Mouse (Mus musculus) thymus, postnatal 0 days (tissue): ENCODE results near the gene Vps8. TPM values are rescaled to one million over a fixed set of nuclear protein-coding genes. Genes with fewer than 3 reads are reported as not detected.
A peak's percentile ranks its signal among the peaks of the same experiment; 100 is the strongest.

Experiments used
- DNase-seq: peaks from one replicate; pipeline ENCODE4 v3.0.0-alpha.2; 2015; ENCODE audit warnings: low spot score
- polyA plus RNA-seq: library from polyadenylated mRNA; unstranded; fragments of >200 nt; fragmentation: Nextera tagmentation; extraction: Ambion mirVana; gene quantifications from 2 replicates; pipeline ENCODE4 v1.2.1, GENCODE M21; 2015

Vps8 gene
- polyA plus RNA-seq, 1 experiment from 2014 or later, result 8.1 TPM

GRCm38 (mm10) chr16:21477074-21477473 is 54.2 kb downstream of the Vps8 start:
- DNase-seq, result no peak

GRCm38 (mm10) chr16:21478376-21478775 is 55.5 kb downstream of the Vps8 start:
- DNase-seq, result no peak

DNA sequence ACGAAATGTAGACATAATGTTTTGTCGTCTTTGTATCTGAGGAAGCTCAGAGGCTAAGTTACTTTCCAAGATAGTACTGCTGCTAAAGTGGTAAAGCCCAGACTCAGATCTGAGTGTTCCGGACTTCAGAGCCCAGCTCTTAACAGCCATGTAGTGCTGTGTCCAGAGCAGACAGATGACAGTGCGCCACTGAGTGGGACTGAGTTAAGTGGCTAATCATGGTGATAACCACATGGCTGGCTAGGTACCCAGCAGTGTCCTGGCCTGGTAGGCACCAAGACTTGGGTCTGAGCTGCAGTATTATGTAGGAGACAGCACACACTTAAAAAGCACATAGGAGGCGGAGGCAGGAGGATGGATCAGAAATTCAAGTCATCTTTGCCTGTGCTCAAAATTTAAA is 60.9 kb downstream of the Vps8 start:
- DNase-seq, result no peak

DNA sequence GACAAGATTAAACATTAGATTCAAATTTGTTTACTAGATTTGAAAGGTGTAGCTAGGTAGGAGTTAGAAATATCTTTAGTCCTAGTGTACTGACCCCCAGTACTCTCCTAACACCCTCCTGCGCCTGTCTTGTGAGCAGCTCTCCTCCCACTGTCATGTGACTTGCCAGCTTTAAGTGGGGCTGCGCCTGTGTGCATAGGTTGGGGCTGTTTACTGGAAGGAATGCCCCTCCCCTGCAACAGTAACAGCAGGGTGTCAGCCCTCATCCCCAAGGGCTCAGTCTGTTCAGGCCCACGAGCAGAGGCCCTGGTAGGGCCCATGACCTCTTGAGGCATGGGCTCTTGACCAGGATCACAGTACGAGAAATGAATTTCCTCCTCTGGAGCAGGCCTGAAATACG is 62.8 kb downstream of the Vps8 start:
- DNase-seq, result no peak

DNA sequence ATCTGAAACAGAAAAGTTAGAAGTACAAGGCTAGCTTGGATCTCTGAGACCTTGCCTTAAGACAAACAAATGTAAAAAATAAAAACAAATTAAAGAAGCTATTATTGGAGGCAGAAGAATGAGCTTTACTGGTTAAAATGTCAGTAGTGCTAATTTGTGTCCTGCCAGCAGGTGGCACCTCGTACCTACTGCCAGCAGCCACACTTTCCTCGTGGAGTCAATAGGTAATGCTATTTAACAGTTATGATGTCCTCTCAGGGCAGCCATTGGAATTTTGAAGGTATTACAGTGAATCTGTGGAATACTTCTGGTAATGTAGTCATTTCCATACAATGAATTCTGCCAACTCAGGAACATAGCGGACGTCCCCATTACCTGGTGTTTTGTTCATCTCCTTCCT is 65.5 kb downstream of the Vps8 start:
- peak; percentile 46 for DNase-seq

DNA sequence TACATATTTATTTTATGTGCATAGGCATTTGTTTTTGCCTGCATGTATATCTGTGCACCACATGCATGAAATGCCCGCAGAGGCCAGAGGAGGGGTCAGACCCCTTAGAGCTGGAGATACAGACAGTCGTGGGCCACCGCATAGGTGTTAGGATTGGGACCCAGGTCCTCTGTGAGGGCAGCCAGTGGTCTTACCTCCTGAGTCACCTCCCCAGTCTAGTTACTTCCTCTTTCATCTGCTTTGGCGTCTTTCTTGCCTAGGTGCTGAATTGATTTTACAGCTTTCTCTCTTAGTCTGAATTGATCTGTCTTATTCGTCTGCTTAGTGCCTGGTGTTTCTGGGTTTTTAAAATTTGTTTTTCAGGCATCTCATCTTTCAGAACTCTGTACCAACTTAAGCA is 69.4 kb downstream of the Vps8 start:
- DNase-seq, result no peak

DNA sequence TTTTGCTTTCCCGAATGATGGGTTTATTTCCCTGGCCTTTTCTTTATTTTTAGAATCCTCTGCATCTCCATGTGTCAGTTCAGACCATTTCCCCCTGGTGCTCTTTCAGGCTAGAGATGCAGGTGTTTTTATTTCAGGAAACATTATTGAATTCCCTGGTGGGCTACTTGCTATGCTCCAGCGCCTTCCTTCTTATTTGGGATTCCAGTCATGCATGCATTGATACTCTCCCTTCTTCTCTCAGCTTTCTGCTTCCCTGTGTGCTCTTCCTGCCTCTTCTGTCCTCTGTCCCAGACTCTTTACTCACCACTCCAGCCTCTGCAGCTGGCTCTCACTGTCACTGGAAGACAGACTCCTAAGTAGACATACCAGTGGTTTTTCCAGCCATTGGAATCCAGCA is 70.0 kb downstream of the Vps8 start:
- no peak for DNase-seq

DNA sequence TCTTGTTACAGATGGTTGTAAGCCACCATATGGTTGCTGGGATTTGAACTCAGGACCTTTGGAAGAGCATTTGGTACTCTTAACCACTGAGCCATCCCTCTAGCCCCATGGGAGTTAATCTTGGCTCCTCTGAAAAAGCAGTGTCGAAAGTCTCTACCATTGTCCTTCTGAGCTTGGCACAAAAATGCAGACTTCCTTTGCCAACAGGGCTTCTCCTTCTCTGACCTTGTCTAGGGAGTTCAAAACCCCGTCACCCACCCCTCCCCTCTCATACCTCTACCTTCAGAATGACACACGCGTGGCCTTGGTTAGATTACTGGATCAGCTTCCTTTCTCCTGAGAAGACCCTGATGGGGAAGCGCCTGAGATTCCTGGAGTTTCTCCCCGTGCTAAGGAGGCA is 71.8 kb downstream of the Vps8 start:
- DNase-seq, result no peak

DNA sequence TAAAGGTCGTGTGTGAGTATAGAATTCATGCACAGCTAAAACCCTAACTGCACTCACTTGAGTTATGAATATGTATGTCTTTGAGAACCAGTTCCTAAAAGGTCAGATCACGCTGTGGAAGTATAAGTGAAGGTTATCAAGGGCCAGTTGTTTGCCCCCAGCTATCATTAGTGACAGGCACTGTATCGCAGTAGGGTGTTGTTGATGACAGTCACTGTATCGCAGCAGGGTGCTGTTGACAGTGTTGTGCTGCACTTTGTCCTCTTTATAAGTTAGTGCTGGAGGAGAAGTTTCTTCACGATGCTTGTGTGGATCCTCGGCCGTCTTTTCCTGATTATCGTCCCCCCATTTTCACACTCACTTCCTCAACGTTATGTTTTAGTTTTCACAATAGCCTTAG is 73.9 kb downstream of the Vps8 start:
- DNase-seq, result no peak

DNA sequence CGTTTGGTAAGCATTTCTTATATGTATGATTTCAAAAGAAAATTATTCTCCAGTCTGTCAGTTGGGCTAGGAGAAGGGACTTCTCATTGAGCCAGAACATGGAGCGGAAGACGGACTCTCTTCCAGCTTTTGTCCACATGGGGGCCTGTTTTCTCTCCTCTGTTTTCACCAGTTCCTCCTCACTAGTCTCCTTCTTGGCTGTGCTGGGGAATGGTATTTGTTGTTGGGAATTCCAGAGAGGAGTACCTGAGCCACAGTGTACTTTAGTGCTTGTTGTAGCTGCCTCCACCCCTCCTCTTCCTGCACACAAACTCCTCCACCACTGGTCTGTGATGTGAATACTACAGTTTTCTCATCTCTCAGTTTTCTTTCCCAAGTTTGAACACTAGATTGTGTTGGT is 74.7 kb downstream of the Vps8 start:
- no peak for DNase-seq

DNA sequence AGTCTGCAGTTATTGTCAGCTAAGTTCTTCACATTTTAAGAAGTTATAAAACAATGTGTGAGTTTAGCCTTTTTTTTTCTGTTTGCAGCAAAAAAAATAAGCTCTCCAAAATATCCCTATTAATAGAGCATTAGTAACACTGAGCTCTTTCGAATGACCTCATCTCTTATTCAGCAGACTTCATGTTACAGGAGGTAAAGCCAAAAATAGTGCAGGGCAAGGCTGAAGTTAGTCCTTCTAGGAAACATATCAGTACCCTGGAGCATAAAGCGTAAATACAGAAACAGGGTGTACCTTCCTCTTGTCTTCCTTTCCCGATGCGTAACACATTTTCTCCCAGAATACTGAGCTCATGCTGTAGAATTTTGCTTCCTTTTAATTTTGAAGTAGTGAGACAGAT is 76.1 kb downstream of the Vps8 start:
- no peak for DNase-seq

GRCm38 (mm10) chr16:21499656-21500055 is 76.7 kb downstream of the Vps8 start:
- DNase-seq, result no peak

DNA sequence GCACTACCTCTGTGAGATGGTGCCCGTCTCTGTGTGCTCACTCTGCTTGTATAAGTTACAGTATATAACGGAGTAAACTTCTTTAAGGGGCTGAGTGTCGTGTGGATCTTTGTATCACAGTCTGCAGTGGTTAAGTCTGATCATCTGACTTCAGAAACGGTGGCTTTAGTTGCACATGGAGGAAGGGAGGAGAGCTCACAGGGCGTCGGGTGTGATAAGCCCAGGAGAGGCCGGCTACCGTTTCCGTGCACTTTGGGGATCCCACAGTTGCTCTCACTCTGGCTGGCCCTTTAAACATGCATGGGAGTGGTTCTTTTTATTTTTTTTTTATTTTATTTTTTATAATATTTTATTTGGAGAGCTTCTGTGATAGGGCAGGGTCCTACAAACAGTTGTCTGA is 95.9 kb downstream of the Vps8 start:
- no peak for DNase-seq

GRCm38 (mm10) chr16:21519785-21520184 is 96.9 kb downstream of the Vps8 start:
- DNase-seq, result no peak

DNA sequence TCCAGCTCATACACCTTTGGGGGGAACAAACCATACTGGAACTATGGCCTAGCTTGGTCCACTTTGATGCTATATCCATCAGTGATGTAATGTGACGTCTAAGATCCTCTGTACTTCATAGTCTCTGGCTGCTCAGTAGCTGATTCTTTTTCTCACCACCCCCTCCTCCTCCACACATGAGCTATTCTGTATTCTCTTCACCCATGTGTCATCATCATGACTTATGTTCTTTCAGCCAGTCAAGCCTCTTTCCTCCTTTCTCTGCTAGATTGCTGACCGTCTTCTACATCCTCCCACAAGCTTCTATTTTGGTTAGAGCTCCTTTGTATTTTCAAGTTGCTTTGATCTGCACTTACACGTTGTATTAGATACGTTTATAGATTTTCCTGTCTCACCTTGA is 100.8 kb downstream of the Vps8 start:
- no peak for DNase-seq

GRCm38 (mm10) chr16:21525376-21525775 is 102.5 kb downstream of the Vps8 start:
- no peak for DNase-seq

GRCm38 (mm10) chr16:21527271-21528007 is 104.5 kb downstream of the Vps8 start:
- no peak for DNase-seq

DNA sequence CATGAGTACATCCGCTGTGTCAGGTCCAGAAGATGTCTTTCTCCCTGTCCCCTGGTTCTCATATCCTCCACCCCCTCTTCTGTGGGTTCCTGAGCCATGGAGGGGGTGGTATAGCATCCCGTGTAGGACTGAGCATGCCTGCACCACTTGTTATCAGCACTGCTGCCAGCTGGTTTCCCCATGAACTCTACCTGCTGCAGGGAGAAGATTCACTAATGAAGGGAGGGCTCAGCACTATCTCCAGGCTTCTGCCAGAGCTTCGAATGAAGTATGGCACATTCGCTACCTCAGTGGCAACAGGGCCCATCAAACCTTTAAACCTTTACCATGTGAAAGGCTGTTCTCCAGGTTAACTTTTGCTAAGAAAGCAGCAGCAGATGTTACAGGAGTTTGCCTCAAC is 110.6 kb downstream of the Vps8 start:
- DNase-seq, result no peak

DNA sequence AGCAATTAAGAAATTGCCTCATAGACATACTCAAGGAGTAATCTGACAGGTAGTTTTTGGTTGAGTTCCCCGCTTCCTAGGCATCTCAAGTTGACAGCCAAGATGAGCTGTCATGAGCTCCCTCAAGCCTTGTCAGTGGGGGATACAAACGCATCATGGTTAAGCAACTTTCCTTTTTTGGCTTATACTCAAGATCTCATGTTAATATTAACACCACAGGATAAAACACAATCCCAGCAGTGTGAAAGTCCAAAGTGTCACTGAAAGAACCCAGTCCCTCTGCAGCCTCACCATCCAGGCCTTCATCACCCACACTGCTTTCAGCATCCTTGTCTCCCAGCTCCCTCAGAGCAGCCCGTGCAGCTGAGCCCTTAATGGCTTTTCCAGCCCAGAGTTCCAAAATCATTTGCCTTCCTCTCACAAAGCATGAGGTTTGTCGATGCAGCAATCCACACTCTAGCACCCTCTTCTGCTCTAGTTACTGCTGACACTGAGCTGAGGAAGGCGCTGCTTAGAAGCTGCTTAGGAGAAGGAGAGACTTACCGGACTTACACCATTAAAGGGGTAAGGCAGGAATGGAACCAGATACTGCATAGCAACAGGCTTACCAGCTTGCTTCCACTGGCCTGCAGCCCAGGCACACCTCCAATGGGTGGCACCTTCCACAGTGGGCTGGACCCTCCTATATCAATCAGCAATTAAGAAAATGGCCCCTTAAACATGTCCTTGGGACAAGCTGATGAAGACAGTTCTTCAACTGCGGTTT is 113.5 kb downstream of the Vps8 start:
- no peak for DNase-seq

- peak; percentile 26 for DNase-seq
These were observed 114.4 kb downstream of the Vps8 start for GRCm38 (mm10) chr16:21537312-21537711.

DNA sequence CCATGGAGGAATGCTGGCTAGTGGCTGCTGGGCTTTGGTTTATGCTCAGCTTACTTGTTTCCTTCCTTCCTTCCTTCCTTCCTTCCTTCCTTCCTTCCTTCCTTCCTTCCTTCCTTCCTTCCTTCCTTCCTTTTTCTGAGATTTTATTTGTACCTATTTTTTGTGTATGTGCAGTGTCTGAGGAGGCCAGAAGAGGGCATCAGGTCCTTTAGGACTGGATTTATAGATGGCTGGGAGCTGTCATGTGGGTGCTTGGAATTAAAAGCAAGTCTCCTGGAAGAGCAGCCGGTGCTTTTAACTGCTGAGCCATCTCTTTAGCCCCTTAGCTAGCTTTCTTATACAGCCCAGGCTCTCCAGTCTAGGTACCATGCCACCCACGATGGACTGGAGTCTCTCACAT is 116.0 kb downstream of the Vps8 start:
- DNase-seq, result no peak

GRCm38 (mm10) chr16:21542559-21542958 is 119.6 kb downstream of the Vps8 start:
- DNase-seq, result no peak

- no peak for DNase-seq
These were observed 124.5 kb downstream of the Vps8 start for GRCm38 (mm10) chr16:21547446-21547845.
